Mouse (Mus musculus) C2C12 (cell line): ENCODE measurements around the gene Mtmr11.

Source experiments
- CEBPB ChIP-seq: IDR thresholded peaks from one replicate; pipeline ENCODE4 v1.6.1; 2011; ENCODE audit warnings: low read depth, mild to moderate bottlenecking, control low read depth, moderate library complexity
- CTCF ChIP-seq: IDR thresholded peaks from one replicate; pipeline ENCODE4 v1.5.1; 2011; ENCODE audit not compliant: control insufficient read depth, insufficient read depth, insufficient read length
- MAX ChIP-seq: IDR thresholded peaks from one replicate; pipeline ENCODE4 v1.6.1; 2011; ENCODE audit warnings: mild to moderate bottlenecking, control low read depth
- USF1 ChIP-seq: IDR thresholded peaks from one replicate; pipeline ENCODE4 v1.6.1; 2011; ENCODE audit warnings: low read depth, mild to moderate bottlenecking, control low read depth, moderate library complexity

DNA sequence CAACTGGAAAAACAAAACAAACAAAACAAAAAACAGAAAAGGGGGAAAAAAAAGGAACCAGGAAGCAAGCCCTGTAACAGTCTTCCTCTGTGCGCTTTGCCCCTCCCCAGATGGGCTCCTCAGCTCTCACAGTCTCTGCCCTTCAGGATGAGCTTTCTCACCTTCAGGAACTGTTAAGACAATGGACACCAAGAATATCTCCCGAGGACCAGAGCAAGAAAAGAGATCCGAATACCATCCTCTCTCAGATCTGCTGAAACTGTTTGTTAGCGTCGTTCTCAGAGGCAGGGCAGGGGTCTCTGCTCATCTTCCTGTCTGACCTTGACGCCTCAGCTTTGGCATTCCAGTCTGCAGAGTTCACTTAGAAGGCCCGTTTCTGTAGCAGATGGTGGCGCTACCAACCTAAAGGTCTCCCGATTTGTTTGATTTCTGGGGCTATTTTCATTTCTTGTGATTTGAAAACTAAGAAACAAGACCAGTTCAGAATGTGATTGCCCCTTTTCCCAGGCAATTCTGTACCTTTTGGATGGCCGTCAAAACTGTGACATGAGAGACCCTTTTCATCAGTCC, 9.3 kb downstream of the Mtmr11 start:
- TF ChIP-seq MAX = no peak
- TF ChIP-seq CTCF = no peak
- TF ChIP-seq USF1 = no peak
- TF ChIP-seq CEBPB = no peak
